Mouse (Mus musculus) liver, embryonic 14.5 days (tissue): Measurements from ENCODE around the gene Ssh2.

Experiments used
- CTCF ChIP-seq: IDR thresholded peaks from 2 replicates; pipeline ENCODE4 v1.5.1; 2016; ENCODE audit warnings: antibody characterized with exemption, low read depth, control low read depth
- EP300 ChIP-seq: IDR thresholded peaks from 2 replicates; pipeline ENCODE4 v1.6.1; 2016; ENCODE audit warnings: antibody characterized with exemption, low read depth

DNA sequence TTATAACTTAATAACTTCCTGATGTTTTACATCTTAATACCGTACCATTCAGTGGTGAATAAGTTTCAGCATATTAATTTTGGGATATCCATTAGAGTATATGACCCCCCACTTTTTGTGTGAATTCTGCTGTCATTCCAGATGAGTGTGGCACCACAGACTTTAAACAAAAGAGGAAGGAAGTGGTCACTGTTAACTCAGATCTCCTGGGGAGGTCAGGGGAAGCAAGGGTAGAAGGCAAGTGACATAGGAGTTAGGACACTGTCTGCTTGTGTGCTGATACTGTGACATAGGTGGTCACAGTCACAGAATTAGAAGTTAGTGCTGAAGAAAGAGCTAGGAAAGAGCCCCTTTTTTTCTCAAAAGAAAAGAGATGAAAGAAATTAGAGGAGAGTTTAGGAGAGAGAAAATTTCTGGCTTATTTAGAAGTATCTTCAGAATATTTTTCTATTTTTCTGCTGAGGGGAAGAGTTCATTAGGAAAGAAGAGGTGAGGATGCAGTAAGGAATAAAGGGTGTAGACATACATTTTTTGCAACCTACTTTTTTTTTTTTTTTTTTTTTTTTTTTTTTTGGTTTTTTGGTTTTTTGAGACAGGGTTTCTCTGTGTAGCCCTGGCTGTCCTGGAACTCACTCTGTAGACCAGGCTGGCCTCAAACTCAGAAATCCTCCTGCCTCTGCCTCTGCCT lies 23.7 kb downstream of the Ssh2 start:
- no peak for TF ChIP-seq CTCF
- TF ChIP-seq EP300, result no peak
